8 mouse cellular contexts compared by ENCODE assay signal in genomic region chrX:95443898-95444775, GRCm38 (mm10). TPM values are rescaled to one million over a fixed set of nuclear protein-coding genes. Genes with fewer than 3 reads are reported as not detected.
DNase-seq lines count a peak whose midpoint lies in the region; ATAC-seq and TF ChIP-seq lines count a peak whose summit lies in the region.

No protein-coding gene starts in this region.

- WGBS in embryonic facial prominence, embryonic 13.5 days: 21% methylated on average over 42 of the region's 42 CpGs
- WGBS in heart, embryonic 10.5 days: 12% methylated on average over 42 of the region's 42 CpGs
- 28% methylated on average over 42 of the region's 42 CpGs for WGBS in kidney, postnatal 0 days
- 18% methylated on average over 42 of the region's 42 CpGs for WGBS in liver, embryonic 13.5 days (ENCODE audit: insufficient replicate concordance)

- ATAC-seq in embryonic facial prominence, embryonic 13.5 days (ENCODE audit: insufficient number of reproducible peaks, insufficient read depth, low FRiP score, low TSS enrichment, low read depth): peak; percentile 74
- peak; percentile 78 for ATAC-seq in kidney, postnatal 0 days (replicated peaks; ENCODE audit: low FRiP score, low read depth)
- peak; percentile 79 for ATAC-seq in liver, embryonic 13.5 days (ENCODE audit: low read depth)

- no peak for TF ChIP-seq CTCF in kidney, postnatal 0 days (IDR thresholded peaks at IDR 0.05; ENCODE audit: low read depth)

- peak overlapping the region; percentile 70 for H3K9ac ChIP-seq in embryonic facial prominence, embryonic 13.5 days
- peak overlapping the region; percentile 53 for H3K9ac ChIP-seq in kidney, postnatal 0 days (ENCODE audit: low read depth, low read length)
- peak overlapping the region; percentile 59 for H3K9ac ChIP-seq in liver, embryonic 13.5 days

- H3K4me2 ChIP-seq in embryonic facial prominence, embryonic 13.5 days: peak overlapping the region; percentile 65
- H3K4me2 ChIP-seq in kidney, postnatal 0 days (ENCODE audit: low read length): peak overlapping the region; percentile 57
- peak overlapping the region; percentile 73 for H3K4me2 ChIP-seq in liver, embryonic 13.5 days

- peak overlapping the region; percentile 88 for H3K27ac ChIP-seq in embryonic facial prominence, embryonic 13.5 days
- peak overlapping the region; percentile 87 for H3K27ac ChIP-seq in heart, embryonic 10.5 days
- H3K27ac ChIP-seq in kidney, postnatal 0 days: peak overlapping the region; percentile 87
- peak overlapping the region; percentile 80 for H3K27ac ChIP-seq in liver, embryonic 13.5 days

- peaks cover 12% of the 10 kb centered on the region for H3K4me1 ChIP-seq in embryonic facial prominence, embryonic 13.5 days
- H3K4me1 ChIP-seq in heart, embryonic 10.5 days: no peaks in the 10 kb centered on the region
- H3K4me1 ChIP-seq in kidney, postnatal 0 days (replicated peaks; ENCODE audit: insufficient read depth, low read length): no peaks in the 10 kb centered on the region
- peaks cover 9% of the 10 kb centered on the region for H3K4me1 ChIP-seq in liver, embryonic 13.5 days (replicated peaks)

- H3K9me3 ChIP-seq in embryonic facial prominence, embryonic 13.5 days: no peaks in the 10 kb centered on the region
- no peaks in the 10 kb centered on the region for H3K9me3 ChIP-seq in heart, embryonic 10.5 days
- no peaks in the 10 kb centered on the region for H3K9me3 ChIP-seq in kidney, postnatal 0 days (replicated peaks; ENCODE audit: low read length)
- H3K9me3 ChIP-seq in liver, embryonic 13.5 days (replicated peaks): no peaks in the 10 kb centered on the region

- no peaks in the 10 kb centered on the region for H3K36me3 ChIP-seq in embryonic facial prominence, embryonic 13.5 days
- H3K36me3 ChIP-seq in heart, embryonic 10.5 days: no peaks in the 10 kb centered on the region
- H3K36me3 ChIP-seq in kidney, postnatal 0 days (ENCODE audit: insufficient read depth, low read length): no peaks in the 10 kb centered on the region
- no peaks in the 10 kb centered on the region for H3K36me3 ChIP-seq in liver, embryonic 13.5 days

- H3K4me3 ChIP-seq in embryonic facial prominence, embryonic 13.5 days: peak overlapping the region; percentile 57
- H3K4me3 ChIP-seq in heart, embryonic 10.5 days: peak overlapping the region; percentile 66
- peak overlapping the region; percentile 51 for H3K4me3 ChIP-seq in kidney, postnatal 0 days (replicated peaks; ENCODE audit: low read depth, low read length)
- peak overlapping the region; percentile 67 for H3K4me3 ChIP-seq in liver, embryonic 13.5 days (replicated peaks)

- H3K27me3 ChIP-seq in embryonic facial prominence, embryonic 13.5 days: peaks cover 4% of the 10 kb centered on the region; the same call in 1 of the 2 replicates
- H3K27me3 ChIP-seq in heart, embryonic 10.5 days (ENCODE audit: insufficient read depth, poor library complexity, severe bottlenecking): no peaks in the 10 kb centered on the region
- H3K27me3 ChIP-seq in kidney, postnatal 0 days (ENCODE audit: insufficient read depth, low read length): no peaks in the 10 kb centered on the region
- H3K27me3 ChIP-seq in liver, embryonic 13.5 days: no peaks in the 10 kb centered on the region

- DNase-seq in CD4-positive helper T cell, adult 2 months (ENCODE audit: low read depth, low spot score): peak; percentile 62
- peak; percentile 46 for DNase-seq in adrenal gland, postnatal 10 days
- peak; percentile 78 for DNase-seq in heart, embryonic 10.5 days (ENCODE audit: low spot score)
- peak; percentile 48 for DNase-seq in kidney, postnatal 0 days (ENCODE audit: low spot score)
- peak; percentile 52 for DNase-seq in liver, embryonic 13.5 days
- DNase-seq in natural killer cell, adult 2 months (ENCODE audit: low spot score in 2 of 2): peak; percentile 13 to 19
- peak; percentile 48 for DNase-seq in testis, postnatal 14 days (ENCODE audit: low spot score)

RNA-seq across cellular contexts. Expression of gene Amer1, which starts 0.5 kb away (rescaled TPM):
- 10 to 100 TPM; 10.3 to 15.0 TPM for total RNA-seq in adrenal gland, postnatal 10 days (2021)
- 13.4 and 13.9 TPM in 2 replicates for polyA plus RNA-seq in embryonic facial prominence, embryonic 13.5 days (2015; fragmentation: Nextera tagmentation; extraction: Ambion mirVana)
- 8.7 and 12.1 TPM in 2 replicates for polyA plus RNA-seq in heart, embryonic 10.5 days (2016; fragmentation: Nextera tagmentation; extraction: Ambion mirVana)
- 6.1 and 6.7 TPM in 2 replicates for polyA plus RNA-seq in kidney, postnatal 0 days (2015; fragmentation: Nextera tagmentation; extraction: Ambion mirVana)
- polyA plus RNA-seq in liver, embryonic 13.5 days (2015; fragmentation: Nextera tagmentation; extraction: Ambion mirVana): 2.4 and 2.5 TPM in 2 replicates

Comparison
In these comparisons a context has a peak if more than half of its experiments do, and no peak if none do; other contexts are left out.
1. Peak in every context shown above with its lines: DNase-seq, ATAC-seq, H3K4me3 ChIP-seq and H3K27ac ChIP-seq.
2. DNase-seq: peak in every context shown above with its lines; median percentile 78 in heart, embryonic 10.5 days; 62 in CD4-positive helper T cell, adult 2 months; 52 in liver, embryonic 13.5 days; 48 in kidney, postnatal 0 days; 48 in testis, postnatal 14 days; 46 in adrenal gland, postnatal 10 days; 16 in natural killer cell, adult 2 months.